Mouse (Mus musculus): Measurements from ENCODE around the gene Sergef. TPM values are rescaled to one million over a fixed set of nuclear protein-coding genes. Genes with fewer than 3 reads are reported as not detected.

Sergef gene
- polyA plus RNA-seq, 1 experiment from 2014 or later = 44.1 TPM

GRCm38 (mm10) chr7:46628375-46628975 is 11.1 kb downstream of the Sergef start:
- no peak for ATAC-seq (ENCODE audit: low FRiP score)
- peaks cover 43% of the 10 kb centered on the region for H3K36me3 ChIP-seq (replicated peaks; ENCODE audit: control insufficient read depth, insufficient read depth)
- WGBS = 44% methylated on average over 8 of the region's 8 CpGs

GRCm38 (mm10) chr7:46623979-46624378 is 15.6 kb downstream of the Sergef start:
- Histone ChIP-seq H3K4me2 (replicated peaks) (no peak overlapping the region), H3K27ac (no peak overlapping the region), H3K27me3 (ENCODE audit: control insufficient read depth, insufficient read depth, low read length) (no peaks in the 10 kb centered on the region), H3K9ac (no peak overlapping the region), H3K4me3 (replicated peaks; ENCODE audit: low read length) (no peak overlapping the region), H3K4me1 (replicated peaks; ENCODE audit: control insufficient read depth, insufficient read depth, low read length) (no peaks in the 10 kb centered on the region), H3K36me3 (replicated peaks; ENCODE audit: control insufficient read depth, insufficient read depth) (peaks cover 38% of the 10 kb centered on the region), H3K9me3 (ENCODE audit: control insufficient read depth, low read length) (no peaks in the 10 kb centered on the region)
- ATAC-seq (ENCODE audit: low FRiP score) (no peak), DNase-seq (ENCODE audit: low spot score) (no peak)
- WGBS = 50% methylated on average over 2 of the region's 3 CpGs

More at GRCm38 (mm10) chr7:46628375-46628975, 11.1 kb downstream of the Sergef start:
- H3K27me3 ChIP-seq (ENCODE audit: control insufficient read depth, insufficient read depth, low read length) = no peaks in the 10 kb centered on the region
- H3K9me3 ChIP-seq (ENCODE audit: control insufficient read depth, low read length) = no peaks in the 10 kb centered on the region
- no peak overlapping the region for H3K4me3 ChIP-seq (replicated peaks; ENCODE audit: low read length)
- H3K9ac ChIP-seq = no peak overlapping the region
- no peak for DNase-seq (ENCODE audit: low spot score)
- no peaks in the 10 kb centered on the region for H3K4me1 ChIP-seq (replicated peaks; ENCODE audit: control insufficient read depth, insufficient read depth, low read length)
- H3K4me2 ChIP-seq (replicated peaks) = no peak overlapping the region
- no peak overlapping the region for H3K27ac ChIP-seq

- Histone ChIP-seq H3K27ac (no peak overlapping the region), H3K4me3 (replicated peaks; ENCODE audit: low read length) (no peak overlapping the region), H3K4me1 (replicated peaks; ENCODE audit: control insufficient read depth, insufficient read depth, low read length) (no peaks in the 10 kb centered on the region), H3K4me2 (replicated peaks) (no peak overlapping the region), H3K9ac (no peak overlapping the region), H3K27me3 (ENCODE audit: control insufficient read depth, insufficient read depth, low read length) (no peaks in the 10 kb centered on the region), H3K36me3 (replicated peaks; ENCODE audit: control insufficient read depth, insufficient read depth) (peaks cover 47% of the 10 kb centered on the region), H3K9me3 (ENCODE audit: control insufficient read depth, low read length) (no peaks in the 10 kb centered on the region)
- WGBS = 94% methylated on average over 23 of the region's 23 CpGs
- DNase-seq (ENCODE audit: low spot score) (no peak), ATAC-seq (ENCODE audit: low FRiP score) (no peak)
Observed at GRCm38 (mm10) chr7:46618416-46619110, 21.0 kb downstream of the Sergef start.

GRCm38 (mm10) chr7:46616429-46617005 is 23.1 kb downstream of the Sergef start:
- ATAC-seq (ENCODE audit: low FRiP score) (no peak), DNase-seq (ENCODE audit: low spot score) (no peak)
- Histone ChIP-seq H3K9me3 (ENCODE audit: control insufficient read depth, low read length) (no peaks in the 10 kb centered on the region), H3K4me2 (replicated peaks) (no peak overlapping the region), H3K4me3 (replicated peaks; ENCODE audit: low read length) (no peak overlapping the region), H3K9ac (no peak overlapping the region), H3K4me1 (replicated peaks; ENCODE audit: control insufficient read depth, insufficient read depth, low read length) (no peaks in the 10 kb centered on the region), H3K36me3 (replicated peaks; ENCODE audit: control insufficient read depth, insufficient read depth) (peaks cover 58% of the 10 kb centered on the region), H3K27me3 (ENCODE audit: control insufficient read depth, insufficient read depth, low read length) (no peaks in the 10 kb centered on the region), H3K27ac (no peak overlapping the region)
- WGBS = 94% methylated on average over 7 of the region's 7 CpGs

GRCm38 (mm10) chr7:46615256-46615977 is 24.2 kb downstream of the Sergef start:
- no peak overlapping the region for H3K4me3 ChIP-seq (replicated peaks; ENCODE audit: low read length)
- peaks cover 52% of the 10 kb centered on the region for H3K36me3 ChIP-seq (replicated peaks; ENCODE audit: control insufficient read depth, insufficient read depth)

GRCm38 (mm10) chr7:46614263-46614662 is 25.3 kb downstream of the Sergef start:
- Histone ChIP-seq H3K9me3 (ENCODE audit: control insufficient read depth, low read length) (no peaks in the 10 kb centered on the region), H3K4me1 (replicated peaks; ENCODE audit: control insufficient read depth, insufficient read depth, low read length) (no peaks in the 10 kb centered on the region), H3K36me3 (replicated peaks; ENCODE audit: control insufficient read depth, insufficient read depth) (peaks cover 48% of the 10 kb centered on the region), H3K4me2 (replicated peaks) (no peak overlapping the region), H3K27ac (no peak overlapping the region), H3K27me3 (ENCODE audit: control insufficient read depth, insufficient read depth, low read length) (no peaks in the 10 kb centered on the region), H3K9ac (no peak overlapping the region), H3K4me3 (replicated peaks; ENCODE audit: low read length) (no peak overlapping the region)
- no peak for ATAC-seq (ENCODE audit: low FRiP score)
- 97% methylated on average over 12 of the region's 12 CpGs for WGBS
- DNase-seq (ENCODE audit: low spot score) = no peak

More at GRCm38 (mm10) chr7:46615256-46615977, 24.2 kb downstream of the Sergef start:
- Histone ChIP-seq H3K4me1 (replicated peaks; ENCODE audit: control insufficient read depth, insufficient read depth, low read length) (no peaks in the 10 kb centered on the region), H3K27ac (no peak overlapping the region), H3K4me2 (replicated peaks) (no peak overlapping the region), H3K9me3 (ENCODE audit: control insufficient read depth, low read length) (no peaks in the 10 kb centered on the region), H3K27me3 (ENCODE audit: control insufficient read depth, insufficient read depth, low read length) (no peaks in the 10 kb centered on the region), H3K9ac (no peak overlapping the region)
- ATAC-seq (ENCODE audit: low FRiP score) = no peak
- WGBS = 73% methylated on average over 5 of the region's 5 CpGs
- no peak for DNase-seq (ENCODE audit: low spot score)

- H3K27me3 ChIP-seq (ENCODE audit: control insufficient read depth, insufficient read depth, low read length) = no peaks in the 10 kb centered on the region
- WGBS = 74% methylated on average over 10 of the region's 10 CpGs
- no peaks in the 10 kb centered on the region for H3K4me1 ChIP-seq (replicated peaks; ENCODE audit: control insufficient read depth, insufficient read depth, low read length)
- no peak overlapping the region for H3K4me3 ChIP-seq (replicated peaks; ENCODE audit: low read length)
- no peak overlapping the region for H3K4me2 ChIP-seq (replicated peaks)
- no peak overlapping the region for H3K9ac ChIP-seq
- DNase-seq (ENCODE audit: low spot score) (no peak), ATAC-seq (ENCODE audit: low FRiP score) (no peak)
- H3K36me3 ChIP-seq (replicated peaks; ENCODE audit: control insufficient read depth, insufficient read depth) = peaks cover 48% of the 10 kb centered on the region
- H3K27ac ChIP-seq = no peak overlapping the region
- H3K9me3 ChIP-seq (ENCODE audit: control insufficient read depth, low read length) = no peaks in the 10 kb centered on the region
Observed at GRCm38 (mm10) chr7:46613091-46613490, 26.5 kb downstream of the Sergef start.

GRCm38 (mm10) chr7:46612421-46612937 is 27.1 kb downstream of the Sergef start:
- Histone ChIP-seq H3K9ac (no peak overlapping the region), H3K36me3 (replicated peaks; ENCODE audit: control insufficient read depth, insufficient read depth) (peaks cover 48% of the 10 kb centered on the region), H3K27me3 (ENCODE audit: control insufficient read depth, insufficient read depth, low read length) (no peaks in the 10 kb centered on the region), H3K4me3 (replicated peaks; ENCODE audit: low read length) (no peak overlapping the region), H3K4me2 (replicated peaks) (no peak overlapping the region), H3K4me1 (replicated peaks; ENCODE audit: control insufficient read depth, insufficient read depth, low read length) (no peaks in the 10 kb centered on the region), H3K9me3 (ENCODE audit: control insufficient read depth, low read length) (no peaks in the 10 kb centered on the region), H3K27ac (no peak overlapping the region)
- ATAC-seq (ENCODE audit: low FRiP score) (no peak), DNase-seq (ENCODE audit: low spot score) (no peak)
- WGBS = 70% methylated on average over 6 of the region's 6 CpGs

GRCm38 (mm10) chr7:46611970-46612369 is 27.6 kb downstream of the Sergef start:
- DNase-seq (ENCODE audit: low spot score) (no peak), ATAC-seq (ENCODE audit: low FRiP score) (no peak)
- Histone ChIP-seq H3K36me3 (replicated peaks; ENCODE audit: control insufficient read depth, insufficient read depth) (peaks cover 45% of the 10 kb centered on the region), H3K4me3 (replicated peaks; ENCODE audit: low read length) (no peak overlapping the region), H3K9ac (no peak overlapping the region), H3K4me1 (replicated peaks; ENCODE audit: control insufficient read depth, insufficient read depth, low read length) (no peaks in the 10 kb centered on the region), H3K4me2 (replicated peaks) (no peak overlapping the region), H3K27me3 (ENCODE audit: control insufficient read depth, insufficient read depth, low read length) (no peaks in the 10 kb centered on the region), H3K27ac (no peak overlapping the region), H3K9me3 (ENCODE audit: control insufficient read depth, low read length) (no peaks in the 10 kb centered on the region)
- WGBS = 82% methylated on average over 9 of the region's 9 CpGs
